ENCODE assay signal across 22 mouse cellular contexts in the genomic region with DNA sequence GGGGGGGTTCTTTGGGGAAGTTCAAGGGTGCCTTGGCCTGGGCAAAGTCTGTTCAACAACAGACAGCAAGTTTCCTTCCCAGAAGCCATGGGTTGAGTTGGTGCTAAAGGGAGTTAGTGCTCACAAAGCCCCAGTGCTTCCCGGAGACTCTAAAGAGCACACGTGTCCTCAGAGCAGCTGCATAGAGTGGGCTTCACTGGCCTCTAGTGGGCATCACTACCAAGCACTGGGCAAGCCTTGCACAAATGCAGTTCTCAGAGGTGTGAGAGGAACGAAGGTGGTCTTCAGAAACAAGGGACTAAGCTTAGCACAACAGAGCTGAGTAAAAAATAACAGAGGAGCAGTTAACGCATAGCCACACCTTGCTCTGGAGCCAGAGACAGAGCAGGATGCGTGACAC.
A peak's percentile ranks its signal among the peaks of the same experiment; 100 is the strongest.
DNase-seq lines count a peak whose midpoint lies in the region; ATAC-seq and TF ChIP-seq lines count a peak whose summit lies in the region.
"Had no signal": no experiment of that assay in that cellular context is flagged by ENCODE, and none has a peak within 500 bp of the region (broad histone marks: within the 10 kb centered on the region; RNA-seq: fewer than 3 reads in every experiment).

No protein-coding gene starts in this region.

- no peaks in the 10 kb centered on the region for H3K9me3 ChIP-seq in hindbrain, postnatal 0 days (ENCODE audit: low read length)
- no peaks in the 10 kb centered on the region for H3K9me3 ChIP-seq in hindbrain, embryonic 16.5 days (ENCODE audit: control insufficient read depth, low read length)
- H3K9me3 ChIP-seq in neural tube, embryonic 11.5 days (ENCODE audit: control insufficient read depth, low read length), result no peaks in the 10 kb centered on the region
- H3K9me3 ChIP-seq: embryonic facial prominence, embryonic 15.5 days; forebrain, embryonic 10.5 days; forebrain, embryonic 15.5 days; heart, embryonic 15.5 days; hindbrain, embryonic 15.5 days had no signal

- H3K27me3 ChIP-seq in hindbrain, postnatal 0 days (ENCODE audit: insufficient read depth, low read length), result no peaks in the 10 kb centered on the region; the same call in 1 of the 2 replicates
- H3K27me3 ChIP-seq in hindbrain, embryonic 16.5 days (replicated peaks; ENCODE audit: control insufficient read depth, insufficient read depth, low read length), result peaks cover 2% of the 10 kb centered on the region
- peaks cover 9% of the 10 kb centered on the region; the same call in 1 of the 2 replicates for H3K27me3 ChIP-seq in neural tube, embryonic 11.5 days (ENCODE audit: control insufficient read depth, insufficient read depth, low read length)

- no peak overlapping the region for H3K4me3 ChIP-seq in hindbrain, postnatal 0 days (ENCODE audit: low read length)
- H3K4me3 ChIP-seq in hindbrain, embryonic 16.5 days (ENCODE audit: low read length), result no peak overlapping the region
- no peak overlapping the region for H3K4me3 ChIP-seq in layer of hippocampus, adult 2 months
- H3K4me3 ChIP-seq in neural tube, embryonic 11.5 days (ENCODE audit: low read depth, low read length), result no peak overlapping the region
- H3K4me3 ChIP-seq: embryonic facial prominence, embryonic 15.5 days; erythroblast, embryonic 14.5 days; forebrain, embryonic 10.5 days; forebrain, embryonic 15.5 days; heart, adult 2 months; heart, embryonic 15.5 days; hindbrain, embryonic 15.5 days had no signal

- H3K27ac ChIP-seq in hindbrain, postnatal 0 days, result no peak overlapping the region
- no peak overlapping the region for H3K27ac ChIP-seq in hindbrain, embryonic 16.5 days (ENCODE audit: low read depth, low read length)
- H3K27ac ChIP-seq in layer of hippocampus, adult 2 months, result 0 out of 2 replicates have a peak overlapping the region, but pooled peaks have one; percentile 39
- no peak overlapping the region for H3K27ac ChIP-seq in neural tube, embryonic 11.5 days (ENCODE audit: low read depth, low read length)
- H3K27ac ChIP-seq: embryonic facial prominence, embryonic 15.5 days; forebrain, embryonic 10.5 days; forebrain, embryonic 15.5 days; heart, adult 2 months; heart, embryonic 15.5 days; hindbrain, embryonic 15.5 days had no signal

- no peak overlapping the region for H3K9ac ChIP-seq in hindbrain, postnatal 0 days (replicated peaks; ENCODE audit: low read length)
- H3K9ac ChIP-seq in hindbrain, embryonic 16.5 days (ENCODE audit: low read depth, low read length), result no peak overlapping the region
- no peak overlapping the region for H3K9ac ChIP-seq in neural tube, embryonic 11.5 days (ENCODE audit: low read length)
- H3K9ac ChIP-seq: embryonic facial prominence, embryonic 15.5 days; forebrain, embryonic 15.5 days; heart, embryonic 15.5 days; hindbrain, embryonic 15.5 days had no signal

- intact Hi-C loops in left cerebral cortex, postnatal 25 days (cut with DNase I), result no loop called here

- no peaks in the 10 kb centered on the region for H3K4me1 ChIP-seq in hindbrain, postnatal 0 days (ENCODE audit: insufficient read depth, low read length)
- peaks cover 10% of the 10 kb centered on the region; the same call in 1 of the 2 replicates for H3K4me1 ChIP-seq in hindbrain, embryonic 16.5 days (ENCODE audit: control insufficient read depth, insufficient read depth, low read depth, low read length)
- H3K4me1 ChIP-seq in neural tube, embryonic 11.5 days (ENCODE audit: control insufficient read depth, insufficient read depth, low read length), result peaks cover 18% of the 10 kb centered on the region
- H3K4me1 ChIP-seq: heart, embryonic 15.5 days had no signal

- H3K4me2 ChIP-seq in hindbrain, postnatal 0 days (ENCODE audit: low read depth, low read length), result no peak overlapping the region
- no peak overlapping the region for H3K4me2 ChIP-seq in hindbrain, embryonic 16.5 days (ENCODE audit: low read length)
- H3K4me2 ChIP-seq in neural tube, embryonic 11.5 days (ENCODE audit: low read depth), result no peak overlapping the region
- H3K4me2 ChIP-seq: embryonic facial prominence, embryonic 15.5 days; forebrain, embryonic 15.5 days; heart, embryonic 11.5 days; heart, embryonic 15.5 days; hindbrain, embryonic 15.5 days had no signal

- WGBS in hindbrain, postnatal 0 days, result 67% methylated on average over 5 of the region's 5 CpGs
- WGBS in hindbrain, embryonic 16.5 days, result 67% methylated on average over 5 of the region's 5 CpGs
- WGBS in neural tube, embryonic 11.5 days, result 59% methylated on average over 5 of the region's 5 CpGs

- H3K36me3 ChIP-seq in hindbrain, postnatal 0 days (ENCODE audit: insufficient read depth, low read length), result no peaks in the 10 kb centered on the region
- no peaks in the 10 kb centered on the region for H3K36me3 ChIP-seq in hindbrain, embryonic 16.5 days (ENCODE audit: control insufficient read depth, insufficient read depth, low read length)
- no peaks in the 10 kb centered on the region for H3K36me3 ChIP-seq in neural tube, embryonic 11.5 days (ENCODE audit: control insufficient read depth, insufficient read depth, low read length)
- H3K36me3 ChIP-seq: embryonic facial prominence, embryonic 15.5 days; forebrain, embryonic 10.5 days; forebrain, embryonic 15.5 days; heart, embryonic 15.5 days; hindbrain, embryonic 15.5 days had no signal

- ATAC-seq in hindbrain, postnatal 0 days, result peak; percentile 57; the same call in 1 of the 2 replicates
- no peak for ATAC-seq in hindbrain, embryonic 16.5 days
- ATAC-seq in neural tube, embryonic 11.5 days (ENCODE audit: insufficient read depth, low FRiP score, low TSS enrichment), result no peak
- ATAC-seq: forebrain, embryonic 15.5 days had no signal

- peak; percentile 35 for DNase-seq in hindbrain, postnatal 0 days (ENCODE audit: low spot score)
- no peak for DNase-seq in layer of hippocampus, adult 2 months (ENCODE audit: low spot score in 2 of 2)
- DNase-seq in layer of hippocampus, postnatal 10 days (ENCODE audit: low spot score in 2 of 2), result no peak
- peak; percentile 25 for DNase-seq in neural tube, embryonic 11.5 days (ENCODE audit: low spot score)
- DNase-seq in neural tube, embryonic 10.5 days (ENCODE audit: extremely low spot score, low spot score), result no peak
- DNase-seq in left cerebral cortex, postnatal 25 days (ENCODE audit: low spot score in 2 of 2), result no peak
- DNase-seq: adrenal gland, adult 2 months; adrenal gland, postnatal 25 days; cerebellum, adult 2 months; cerebellum, postnatal 14 days; embryo, embryonic 11 days; gastrocnemius, postnatal 10 days; heart, adult 2 months; heart, postnatal 36 days had no signal

- TF ChIP-seq CTCF in hindbrain, postnatal 0 days (IDR thresholded peaks at IDR 0.05; ENCODE audit: low read depth), result peak; percentile 60
- no peak for TF ChIP-seq CTCF in layer of hippocampus, adult 2 months (conservative IDR thresholded peaks at IDR 0.05)

Comparison
In these comparisons a context has a peak if more than half of its experiments do, and no peak if none do; other contexts are left out.
1. DNase-seq: peak in hindbrain, postnatal 0 days (single experiment) and neural tube, embryonic 11.5 days (single experiment); none in layer of hippocampus, adult 2 months (0 of 2), layer of hippocampus, postnatal 10 days (0 of 2), neural tube, embryonic 10.5 days (single experiment) and left cerebral cortex, postnatal 25 days (0 of 2).